Mouse (Mus musculus) stomach, postnatal 0 days (tissue): ENCODE measurements around the gene Dgkq.

Experiments
- CTCF ChIP-seq: IDR thresholded peaks from 2 replicates; pipeline ENCODE4 v1.5.1; 2016; ENCODE audit warnings: antibody characterized with exemption, low read depth, mild to moderate bottlenecking, moderate library complexity
- EP300 ChIP-seq: optimal IDR thresholded peaks from 2 replicates; pipeline ENCODE3; 2016; ENCODE audit warnings: antibody characterized with exemption

GRCm38 (mm10) chr5:108697341-108697753 lies 27.9 kb upstream of the Dgkq start:
- TF ChIP-seq EP300 (no peak), CTCF (no peak)
